Mouse (Mus musculus): ENCODE measurements around the gene Sema3g. TPM values are rescaled to one million over a fixed set of nuclear protein-coding genes. Genes with fewer than 3 reads are reported as not detected.

The Sema3g gene
- polyA plus RNA-seq, 1 experiment from 2014 or later: 2.1 TPM

- Histone ChIP-seq H3K9me3 (no peaks in the 10 kb centered on the region), H3K4me1 (peaks cover 17% of the 10 kb centered on the region), H3K36me3 (no peaks in the 10 kb centered on the region), H3K4me3 (no peak overlapping the region), H3K4me2 (no peak overlapping the region), H3K27ac (0 out of 2 replicates have a peak overlapping the region, but pooled peaks have one; percentile 12), H3K27me3 (no peaks in the 10 kb centered on the region), H3K9ac (no peak overlapping the region)
- WGBS: 65% methylated on average over 3 of the region's 3 CpGs
- ATAC-seq (ENCODE audit: borderline replicate concordance, extremely low read depth, low FRiP score, low TSS enrichment): no peak
These were observed 5.2 kb upstream of the Sema3g start for GRCm38 (mm10) chr14:31212499-31212898.

- WGBS: 57% methylated on average over 8 of the region's 8 CpGs
- H3K27ac ChIP-seq: no peak overlapping the region; the same call in 1 of the 2 replicates
- no peak overlapping the region for H3K4me3 ChIP-seq
- no peaks in the 10 kb centered on the region for H3K27me3 ChIP-seq
- H3K9ac ChIP-seq: no peak overlapping the region
- H3K36me3 ChIP-seq: no peaks in the 10 kb centered on the region
- peaks cover 22% of the 10 kb centered on the region for H3K4me1 ChIP-seq
- no peaks in the 10 kb centered on the region for H3K9me3 ChIP-seq
- ATAC-seq (ENCODE audit: borderline replicate concordance, extremely low read depth, low FRiP score, low TSS enrichment): no peak
- H3K4me2 ChIP-seq: no peak overlapping the region
These were observed 3.8 kb upstream of the Sema3g start for GRCm38 (mm10) chr14:31213868-31214267.

- H3K4me3 ChIP-seq: no peak overlapping the region
- H3K9ac ChIP-seq: no peak overlapping the region
- ATAC-seq (ENCODE audit: borderline replicate concordance, extremely low read depth, low FRiP score, low TSS enrichment): 0 out of 2 replicates have a peak, but pooled peaks have one; percentile 29
- H3K27me3 ChIP-seq: no peaks in the 10 kb centered on the region
- H3K4me2 ChIP-seq: no peak overlapping the region
- peaks cover 22% of the 10 kb centered on the region for H3K4me1 ChIP-seq
- no peaks in the 10 kb centered on the region for H3K36me3 ChIP-seq
- H3K27ac ChIP-seq: no peak overlapping the region
- 49% methylated on average over 3 of the region's 3 CpGs for WGBS
- H3K9me3 ChIP-seq: no peaks in the 10 kb centered on the region
These were observed 3.0 kb upstream of the Sema3g start for GRCm38 (mm10) chr14:31214684-31215083.

GRCm38 (mm10) chr14:31215157-31216002 lies 2.3 kb upstream of the Sema3g start:
- 24% methylated on average over 15 of the region's 15 CpGs for WGBS
- Histone ChIP-seq H3K4me1 (peaks cover 22% of the 10 kb centered on the region), H3K27ac (peak overlapping the region; percentile 48), H3K9me3 (no peaks in the 10 kb centered on the region), H3K27me3 (no peaks in the 10 kb centered on the region), H3K4me2 (peak overlapping the region; percentile 21; the same call in 1 of the 2 replicates), H3K36me3 (no peaks in the 10 kb centered on the region), H3K9ac (no peak overlapping the region), H3K4me3 (no peak overlapping the region)
- ATAC-seq (ENCODE audit: borderline replicate concordance, extremely low read depth, low FRiP score, low TSS enrichment): peak; percentile 44; the same call in 1 of the 2 replicates

- peak within 1 kb of the TSS; percentile 43 for H3K4me2 ChIP-seq
- 66% methylated on average over 2 of the region's 2 CpGs for WGBS
- ATAC-seq (ENCODE audit: borderline replicate concordance, extremely low read depth, low FRiP score, low TSS enrichment): no peak
- peaks cover 22% of the 10 kb centered on the region for H3K4me1 ChIP-seq
- 0 out of 2 replicates have a peak within 1 kb of the TSS, but pooled peaks have one; percentile 36 for H3K9ac ChIP-seq
- peak within 1 kb of the TSS; percentile 48 for H3K27ac ChIP-seq
- H3K36me3 ChIP-seq: no peaks in the 10 kb centered on the region
- no peaks in the 10 kb centered on the region for H3K27me3 ChIP-seq
- H3K4me3 ChIP-seq: peak within 1 kb of the TSS; percentile 23
- H3K9me3 ChIP-seq: no peaks in the 10 kb centered on the region
These were observed 814 bp upstream of the Sema3g start, which contains the start of gene Nisch for GRCm38 (mm10) chr14:31216846-31217245. Nisch (minus strand) TSS chr14:31216946.

GRCm38 (mm10) chr14:31226978-31227377 lies 9.3 kb downstream of the Sema3g start:
- no peak overlapping the region for H3K9ac ChIP-seq
- ATAC-seq (ENCODE audit: borderline replicate concordance, extremely low read depth, low FRiP score, low TSS enrichment): peak; percentile 87
- 22% methylated on average over 4 of the region's 4 CpGs for WGBS

GRCm38 (mm10) chr14:31228234-31228633 lies 10.6 kb downstream of the Sema3g start:
- Histone ChIP-seq H3K36me3 (no peaks in the 10 kb centered on the region), H3K4me3 (no peak overlapping the region), H3K9me3 (no peaks in the 10 kb centered on the region), H3K9ac (no peak overlapping the region), H3K27me3 (no peaks in the 10 kb centered on the region), H3K4me2 (no peak overlapping the region), H3K4me1 (peaks cover 52% of the 10 kb centered on the region), H3K27ac (peak overlapping the region; percentile 84; the same call in 1 of the 2 replicates)
- 49% methylated on average over 6 of the region's 6 CpGs for WGBS
- no peak for ATAC-seq (ENCODE audit: borderline replicate concordance, extremely low read depth, low FRiP score, low TSS enrichment)

More at GRCm38 (mm10) chr14:31226978-31227377, 9.3 kb downstream of the Sema3g start:
- H3K9me3 ChIP-seq: no peaks in the 10 kb centered on the region
- H3K36me3 ChIP-seq: no peaks in the 10 kb centered on the region
- H3K4me2 ChIP-seq: no peak overlapping the region
- no peaks in the 10 kb centered on the region for H3K27me3 ChIP-seq
- peak overlapping the region; percentile 84 for H3K27ac ChIP-seq
- peaks cover 50% of the 10 kb centered on the region for H3K4me1 ChIP-seq
- H3K4me3 ChIP-seq: no peak overlapping the region

- Histone ChIP-seq H3K4me1 (peaks cover 56% of the 10 kb centered on the region), H3K9me3 (no peaks in the 10 kb centered on the region), H3K4me2 (no peak overlapping the region), H3K9ac (no peak overlapping the region), H3K4me3 (no peak overlapping the region), H3K27me3 (no peaks in the 10 kb centered on the region), H3K27ac (peak overlapping the region; percentile 50), H3K36me3 (no peaks in the 10 kb centered on the region)
- no peak for ATAC-seq (ENCODE audit: borderline replicate concordance, extremely low read depth, low FRiP score, low TSS enrichment)
- WGBS: 60% methylated on average over 8 of the region's 8 CpGs
These were observed 12.8 kb downstream of the Sema3g start for GRCm38 (mm10) chr14:31230442-31230841.

GRCm38 (mm10) chr14:31232404-31233069 lies 14.9 kb downstream of the Sema3g start:
- ATAC-seq (ENCODE audit: borderline replicate concordance, extremely low read depth, low FRiP score, low TSS enrichment): no peak
- no peaks in the 10 kb centered on the region for H3K27me3 ChIP-seq
- H3K9me3 ChIP-seq: no peaks in the 10 kb centered on the region
- no peak overlapping the region for H3K4me3 ChIP-seq
- H3K9ac ChIP-seq: no peak overlapping the region
- H3K4me2 ChIP-seq: no peak overlapping the region
- whole genome bisulfite sequencing: 66% methylated on average over 13 of the region's 13 CpGs
- peak overlapping the region; percentile 65 for H3K27ac ChIP-seq
- no peaks in the 10 kb centered on the region for H3K36me3 ChIP-seq
- H3K4me1 ChIP-seq: peaks cover 43% of the 10 kb centered on the region

- H3K27me3 ChIP-seq: no peaks in the 10 kb centered on the region
- H3K9ac ChIP-seq: no peak overlapping the region
- peak; percentile 64 for ATAC-seq (ENCODE audit: borderline replicate concordance, extremely low read depth, low FRiP score, low TSS enrichment)
- no peak overlapping the region for H3K4me3 ChIP-seq
- peaks cover 35% of the 10 kb centered on the region; the same call in 1 of the 2 replicates for H3K4me1 ChIP-seq
- no peak overlapping the region for H3K4me2 ChIP-seq
- H3K27ac ChIP-seq: peak overlapping the region; percentile 71
- no peaks in the 10 kb centered on the region for H3K9me3 ChIP-seq
- 71% methylated on average over 14 of the region's 14 CpGs for WGBS
- H3K36me3 ChIP-seq: no peaks in the 10 kb centered on the region
These were observed 15.7 kb downstream of the Sema3g start for GRCm38 (mm10) chr14:31233070-31233995.

GRCm38 (mm10) chr14:31233996-31234591 lies 16.4 kb downstream of the Sema3g start:
- Histone ChIP-seq H3K9me3 (no peaks in the 10 kb centered on the region), H3K27me3 (no peaks in the 10 kb centered on the region), H3K9ac (peak overlapping the region; percentile 6; the same call in 1 of the 2 replicates), H3K4me2 (no peak overlapping the region), H3K4me3 (no peak overlapping the region), H3K36me3 (no peaks in the 10 kb centered on the region), H3K27ac (peak overlapping the region; percentile 71), H3K4me1 (peaks cover 28% of the 10 kb centered on the region; the same call in 1 of the 2 replicates)
- WGBS: 14% methylated on average over 11 of the region's 11 CpGs
- ATAC-seq (ENCODE audit: borderline replicate concordance, extremely low read depth, low FRiP score, low TSS enrichment): peak; percentile 10; the same call in 1 of the 2 replicates
